Mouse (Mus musculus): ENCODE results near the gene Met. TPM values are rescaled to one million over a fixed set of nuclear protein-coding genes. Genes with fewer than 3 reads are reported as not detected.

Met gene
- polyA plus RNA-seq, 1 experiment = 2.3 TPM

- no peak for TF ChIP-seq CTCF (IDR thresholded peaks at IDR 0.05; ENCODE audit: extremely low read depth, insufficient read depth, insufficient read length, insufficient replicate concordance)
- no peak for TF ChIP-seq POLR2A (IDR thresholded peaks at IDR 0.05; ENCODE audit: low read depth, low read length)
- Histone ChIP-seq H3K4me1 (ENCODE audit: control insufficient read depth, insufficient read depth, insufficient read length) (no peaks in the 10 kb centered on the region), H3K27me3 (ENCODE audit: control insufficient read depth, insufficient read depth, low read length) (no peaks in the 10 kb centered on the region), H3K36me3 (ENCODE audit: control insufficient read depth, insufficient read depth, low read length) (no peaks in the 10 kb centered on the region), H3K27ac (ENCODE audit: insufficient read depth, low read length) (no peak overlapping the region), H3K4me3 (ENCODE audit: extremely low read depth, insufficient read depth, insufficient read length) (no peak overlapping the region)
- DNase-seq (ENCODE audit: low read depth in 1 of 2, low spot score in 2 of 2) = no peak
- 94% methylated on average over 4 of the region's 4 CpGs for WGBS
Measured at GRCm38 (mm10) chr6:17620823-17621222, 157.2 kb downstream of the Met start.

DNA sequence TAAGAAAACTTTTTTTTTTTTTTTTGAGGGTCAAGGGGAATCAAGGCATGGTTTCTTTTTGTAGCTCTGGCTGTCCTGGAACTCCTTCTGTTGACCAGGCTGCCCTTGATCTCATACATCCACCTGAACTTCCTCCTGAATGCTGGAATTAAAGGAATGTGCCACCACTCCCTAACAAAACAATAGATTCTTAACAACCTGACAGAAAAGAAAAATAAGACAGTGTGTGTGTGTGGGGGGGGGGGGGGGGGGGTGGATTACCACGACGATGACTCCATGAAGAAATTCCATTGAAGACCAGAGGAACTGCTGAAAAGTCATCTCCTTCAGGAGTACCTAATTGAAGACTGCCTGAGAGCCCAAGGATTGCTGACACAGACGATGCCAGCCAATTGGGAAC lies 157.8 kb downstream of the Met start:
- H3K4me1 ChIP-seq (ENCODE audit: control insufficient read depth, insufficient read depth, insufficient read length) = no peaks in the 10 kb centered on the region
- H3K4me3 ChIP-seq (ENCODE audit: extremely low read depth, insufficient read depth, insufficient read length) = no peak overlapping the region
- H3K27me3 ChIP-seq (ENCODE audit: control insufficient read depth, insufficient read depth, low read length) = no peaks in the 10 kb centered on the region
- no peak for DNase-seq (ENCODE audit: low read depth in 1 of 2, low spot score in 2 of 2)
- no peak overlapping the region for H3K27ac ChIP-seq (ENCODE audit: insufficient read depth, low read length)
- TF ChIP-seq POLR2A (IDR thresholded peaks at IDR 0.05; ENCODE audit: low read depth, low read length) (no peak), CTCF (IDR thresholded peaks at IDR 0.05; ENCODE audit: extremely low read depth, insufficient read depth, insufficient read length, insufficient replicate concordance) (no peak)
- WGBS = 76% methylated on average over 3 of the region's 3 CpGs
- no peaks in the 10 kb centered on the region for H3K36me3 ChIP-seq (ENCODE audit: control insufficient read depth, insufficient read depth, low read length)

Other genes with a start within 250 kb of the Met start
- gene Cav2, start 182.6 kb upstream of the Met start, polyA plus RNA-seq (2012; rRNA removed) = 6.8 and 9.1 TPM in 2 replicates
- 60.7 and 61.8 TPM in 2 replicates for gene Cav1, start 157.5 kb upstream of the Met start, polyA plus RNA-seq (2012; rRNA removed)
- 6.2 and 7.9 TPM in 2 replicates for gene Capza2, start 172.4 kb downstream of the Met start, polyA plus RNA-seq (2012; rRNA removed)
- gene St7, start 229.1 kb downstream of the Met start, polyA plus RNA-seq (2012; rRNA removed) = 4.4 and 4.6 TPM in 2 replicates